Mouse (Mus musculus) small intestine, adult 2 months (tissue): ENCODE data around the gene Mettl21e. TPM values are rescaled to one million over a fixed set of nuclear protein-coding genes. Genes with fewer than 3 reads are reported as not detected.

Source experiments
- H3K27ac ChIP-seq: fragments of 200-500 bp; 2 replicates; pipeline ENCODE4 v1.5.1; 2012; ENCODE audit warnings: low read depth, low read length, control low read depth, inconsistent platforms; ENCODE audit not compliant: insufficient read depth
- H3K27me3 ChIP-seq: fragments of 200-500 bp; 2 replicates; pipeline ENCODE4 v1.6.1; 2012; ENCODE audit warnings: mild to moderate bottlenecking, moderate library complexity, low read length, inconsistent platforms; ENCODE audit not compliant: control insufficient read depth, insufficient read depth
- H3K36me3 ChIP-seq: fragments of 200-500 bp; 2 replicates; pipeline ENCODE4 v1.6.1; 2012; ENCODE audit warnings: mild to moderate bottlenecking, low read length, control low read depth, inconsistent platforms; ENCODE audit not compliant: control insufficient read depth, insufficient read depth
- H3K4me1 ChIP-seq: fragments of 200-500 bp; 2 replicates; pipeline ENCODE4 v1.6.1; 2012; ENCODE audit warnings: low read length, inconsistent platforms, mixed read lengths; ENCODE audit not compliant: control insufficient read depth, insufficient read depth, insufficient read length
- H3K4me3 ChIP-seq: fragments of 200-500 bp; 2 replicates; pipeline ENCODE4 v1.5.1; 2012; ENCODE audit warnings: low read depth, mild to moderate bottlenecking, control low read depth, inconsistent platforms, low read length, moderate library complexity
- CTCF ChIP-seq: fragments of 200-500 bp; IDR thresholded peaks from 2 replicates; pipeline ENCODE4 v1.5.1; 2012; ENCODE audit warnings: low read depth, mild to moderate bottlenecking, control low read depth, inconsistent platforms, low read length, moderate library complexity, mixed read lengths; ENCODE audit not compliant: insufficient replicate concordance, insufficient read length; ENCODE audit errors: extremely low read depth
- POLR2A ChIP-seq: fragments of 200-500 bp; IDR thresholded peaks from 2 replicates; pipeline ENCODE4 v1.6.1; 2012; ENCODE audit warnings: low read depth, mild to moderate bottlenecking, control low read depth, inconsistent platforms, low read length, moderate library complexity
- WGBS: fragments of 180-500 bp; shearing (Covaris S2); methylation state at CpG from one replicate; pipeline ENCODE4 v1.1.7; 2018; 5-methylcytosine and 5-hydroxymethylcytosine counted together
- polyA plus RNA-seq: library from polyadenylated mRNA; depleted of rRNA; stranded (reverse); fragments of >200 nt; gene quantifications from 2 replicates; pipeline ENCODE4 v1.2.3, GENCODE M21; 2012

The Mettl21e gene
- polyA plus RNA-seq, 1 experiment: not detected

DNA sequence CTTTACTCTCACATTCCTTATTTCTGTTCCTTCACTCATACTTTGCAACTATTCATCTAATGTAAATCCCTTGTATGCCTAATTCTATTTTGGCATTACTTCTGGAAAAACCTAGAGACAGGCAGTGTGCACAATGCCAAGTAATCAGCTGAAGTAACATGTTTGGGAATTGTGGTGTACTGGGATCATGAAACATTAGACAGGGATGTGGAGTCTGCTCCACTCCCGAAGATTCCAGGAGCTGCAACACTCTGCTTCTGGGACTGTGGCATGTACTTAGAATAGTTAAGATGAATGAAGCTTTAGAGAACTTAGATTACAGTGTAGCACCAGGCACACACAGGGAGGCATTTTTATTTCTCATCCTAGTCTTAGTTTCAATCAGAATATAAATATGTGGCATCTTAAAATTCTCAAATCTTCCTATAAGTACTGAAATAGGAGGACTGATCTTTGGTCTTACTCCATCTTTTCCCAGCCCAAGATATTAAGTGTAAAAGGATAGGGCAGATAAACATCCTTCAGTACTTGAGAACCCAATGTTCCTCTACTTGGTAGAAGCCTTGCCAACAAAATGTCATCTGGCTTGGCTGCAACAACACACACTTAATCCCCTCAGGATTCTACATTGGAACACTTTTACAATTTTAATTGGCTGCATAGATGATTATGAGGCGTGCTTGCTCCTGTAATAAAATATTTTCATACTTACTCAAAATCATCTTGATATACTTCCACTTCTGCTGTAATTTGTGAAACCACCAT lies 2.2 kb downstream of the Mettl21e start:
- Histone ChIP-seq H3K27me3 (no peaks in the 10 kb centered on the region), H3K4me3 (no peak overlapping the region), H3K27ac (no peak overlapping the region), H3K36me3 (no peaks in the 10 kb centered on the region), H3K4me1 (no peaks in the 10 kb centered on the region)
- no peak for TF ChIP-seq POLR2A
- TF ChIP-seq CTCF: no peak
- 58% methylated on average over 2 of the region's 2 CpGs for WGBS

DNA sequence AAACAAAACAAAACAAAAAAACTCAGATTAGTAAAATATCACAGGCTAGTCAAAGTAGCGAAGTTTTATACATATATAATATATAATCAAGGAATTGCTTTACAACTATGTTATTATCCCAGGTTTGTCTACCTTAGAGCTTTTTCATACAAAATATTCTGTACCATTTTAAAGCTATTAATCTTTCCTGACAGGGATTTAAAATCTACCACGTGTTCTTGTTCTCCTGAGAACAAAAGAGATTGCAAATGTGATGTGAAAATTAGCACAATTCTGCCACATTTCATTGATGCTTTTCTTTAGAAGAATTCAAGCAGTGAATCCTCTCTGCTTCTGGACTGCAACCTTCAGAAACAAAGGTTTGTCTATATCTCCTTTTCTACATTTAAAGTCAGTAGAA lies 4.3 kb downstream of the Mettl21e start:
- TF ChIP-seq CTCF: no peak
- no peak for TF ChIP-seq POLR2A
- no peaks in the 10 kb centered on the region for H3K4me1 ChIP-seq
- 52% methylated on average over 2 of the region's 2 CpGs for WGBS
- H3K27me3 ChIP-seq: no peaks in the 10 kb centered on the region
- no peak overlapping the region for H3K27ac ChIP-seq
- no peaks in the 10 kb centered on the region for H3K36me3 ChIP-seq
- H3K4me3 ChIP-seq: no peak overlapping the region

DNA sequence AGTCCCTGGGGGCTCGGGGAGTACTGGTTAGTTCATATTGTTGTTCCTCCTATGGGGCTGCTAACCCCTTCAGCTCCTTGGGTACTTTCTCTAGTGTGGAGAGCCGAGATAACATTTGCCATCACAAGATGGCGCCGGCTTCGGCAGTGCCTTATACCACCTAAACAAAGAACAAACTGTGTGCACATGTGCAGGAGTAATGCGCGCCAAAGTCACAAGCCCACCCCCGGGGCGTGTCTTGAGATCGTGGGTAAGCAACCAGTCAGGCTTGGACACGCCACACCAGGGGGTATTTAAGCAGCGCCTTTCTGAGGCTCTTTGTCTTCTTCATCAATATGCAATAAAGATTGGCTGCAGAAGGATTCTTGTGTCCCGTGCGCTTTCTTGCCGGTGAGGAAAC lies 15.9 kb downstream of the Mettl21e start:
- TF ChIP-seq POLR2A (no peak), CTCF (no peak)
- Histone ChIP-seq H3K4me3 (no peak overlapping the region), H3K27ac (no peak overlapping the region), H3K4me1 (peaks cover 5% of the 10 kb centered on the region; the same call in 1 of the 2 replicates), H3K27me3 (peaks cover 2% of the 10 kb centered on the region; the same call in 1 of the 2 replicates), H3K36me3 (no peaks in the 10 kb centered on the region)
- 88% methylated on average over 15 of the region's 15 CpGs for WGBS

DNA sequence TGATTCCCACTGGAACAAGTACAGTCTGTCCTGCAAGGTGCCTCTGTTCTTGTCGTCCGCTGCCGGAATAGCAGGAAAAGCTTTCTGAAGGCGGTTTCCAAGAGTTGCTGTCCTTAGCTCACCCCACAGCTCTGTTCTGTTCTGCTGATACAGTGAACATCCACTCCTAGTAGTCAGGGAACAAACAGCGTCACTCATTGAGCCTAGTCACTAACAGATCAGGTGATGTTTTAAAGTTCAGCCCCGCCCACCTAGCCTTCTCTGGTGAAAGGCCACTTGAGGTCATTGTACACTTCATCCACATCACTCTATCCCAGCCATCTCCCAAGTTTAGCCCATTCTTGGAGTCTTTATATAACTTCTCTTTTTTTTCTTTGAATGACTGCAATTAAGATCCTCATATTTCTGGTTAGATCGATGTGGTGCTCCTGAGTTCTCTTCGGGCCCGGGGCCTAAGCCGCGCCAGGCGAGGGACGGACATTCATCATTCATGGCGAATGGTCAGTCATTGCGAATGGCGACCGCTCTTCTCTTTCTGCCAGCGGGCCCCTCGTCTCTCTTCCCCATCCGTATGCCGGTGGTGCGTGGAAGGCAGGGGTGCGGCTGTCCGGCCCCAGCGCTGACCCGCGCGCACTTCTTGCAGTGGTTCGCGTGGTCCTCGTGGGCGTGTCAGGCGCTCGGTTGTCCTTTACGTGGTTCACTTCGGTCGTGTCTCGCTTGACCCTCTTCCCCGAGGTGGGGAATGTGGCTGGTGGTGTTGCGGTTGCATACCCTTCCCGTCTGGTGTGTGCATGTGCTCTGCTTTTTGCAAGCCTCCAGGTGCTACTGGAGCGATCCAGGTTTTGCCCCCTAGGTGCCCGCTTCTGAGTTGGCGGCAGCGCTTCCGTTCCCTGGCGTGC lies 20.2 kb downstream of the Mettl21e start:
- Histone ChIP-seq H3K27ac (no peak overlapping the region), H3K36me3 (no peaks in the 10 kb centered on the region), H3K4me1 (peaks cover 5% of the 10 kb centered on the region; the same call in 1 of the 2 replicates), H3K4me3 (peak overlapping the region; percentile 61), H3K27me3 (peaks cover 2% of the 10 kb centered on the region; the same call in 1 of the 2 replicates)
- 14% methylated on average over 47 of the region's 47 CpGs for WGBS
- no peak for TF ChIP-seq POLR2A
- TF ChIP-seq CTCF: no peak

DNA sequence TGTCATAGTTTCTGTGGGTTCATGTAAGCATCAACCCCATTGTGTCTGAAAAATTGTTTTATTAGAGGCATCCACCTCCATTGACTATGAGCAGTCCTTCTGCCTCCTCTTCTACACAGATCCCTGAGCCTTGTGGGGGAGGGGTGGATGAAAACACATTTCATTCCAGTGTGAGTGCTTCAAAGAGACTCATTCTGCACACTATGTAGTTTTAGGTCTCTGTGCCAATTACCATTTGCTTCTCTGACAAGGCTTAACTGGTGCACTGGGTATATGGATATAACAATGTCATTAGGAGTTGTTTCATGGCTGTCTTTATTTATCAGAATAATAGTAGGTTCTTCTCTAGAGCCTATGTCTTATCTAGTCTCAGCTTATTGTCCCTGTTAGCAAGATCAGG lies 32.4 kb downstream of the Mettl21e start:
- TF ChIP-seq POLR2A (no peak), CTCF (no peak)

DNA sequence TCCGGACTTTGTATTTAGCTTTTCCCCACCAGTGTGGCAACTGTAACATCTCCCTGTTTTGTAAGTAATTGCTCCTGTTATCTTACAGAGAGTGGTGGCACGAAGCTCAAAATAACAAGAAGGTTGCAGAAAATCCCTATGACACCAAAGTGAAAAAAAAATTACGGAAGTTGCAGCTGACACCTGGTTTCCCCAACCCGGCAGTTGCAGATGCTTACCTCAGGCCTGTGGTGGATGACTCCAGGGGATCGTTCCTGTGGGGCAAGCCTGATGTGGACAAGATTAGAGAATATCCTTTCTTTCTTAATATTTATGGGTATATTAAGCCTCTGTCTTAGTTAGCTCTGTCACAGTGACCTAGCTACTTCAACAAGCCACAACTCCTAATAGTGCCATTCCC lies 40.7 kb downstream of the Mettl21e start:
- TF ChIP-seq POLR2A: no peak
- TF ChIP-seq CTCF: no peak
- 95% methylated on average over 5 of the region's 5 CpGs for WGBS
- Histone ChIP-seq H3K4me3 (no peak overlapping the region), H3K27me3 (no peaks in the 10 kb centered on the region), H3K4me1 (no peaks in the 10 kb centered on the region), H3K27ac (no peak overlapping the region), H3K36me3 (peaks cover 44% of the 10 kb centered on the region)

More for the DNA sequence above, 32.4 kb downstream of the Mettl21e start:
- H3K4me3 ChIP-seq: no peak overlapping the region
- H3K4me1 ChIP-seq: no peaks in the 10 kb centered on the region
- H3K27ac ChIP-seq: no peak overlapping the region
- H3K36me3 ChIP-seq: peaks cover 4% of the 10 kb centered on the region; the same call in 1 of the 2 replicates
- H3K27me3 ChIP-seq: no peaks in the 10 kb centered on the region

DNA sequence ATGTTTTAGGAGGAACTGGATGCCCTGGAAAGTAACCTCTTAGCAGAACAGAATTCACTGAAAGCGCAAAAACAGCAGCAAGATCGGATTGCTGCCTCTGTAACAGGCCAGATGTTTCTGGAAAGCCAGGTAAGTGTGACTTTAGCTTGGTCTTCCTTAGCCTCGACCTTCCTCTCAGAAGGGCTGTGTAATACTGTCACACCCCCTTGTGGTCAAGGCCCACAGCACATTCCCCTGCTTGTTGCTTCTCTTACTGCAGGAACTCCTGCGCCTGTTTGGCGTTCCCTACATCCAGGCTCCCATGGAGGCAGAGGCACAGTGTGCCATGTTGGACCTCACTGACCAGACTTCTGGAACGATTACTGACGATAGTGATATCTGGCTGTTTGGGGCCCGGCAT lies 44.9 kb downstream of the Mettl21e start:
- 80% methylated on average over 8 of the region's 8 CpGs for WGBS
- Histone ChIP-seq H3K4me3 (no peak overlapping the region), H3K4me1 (no peaks in the 10 kb centered on the region), H3K27me3 (no peaks in the 10 kb centered on the region), H3K27ac (no peak overlapping the region), H3K36me3 (peaks cover 39% of the 10 kb centered on the region)
- no peak for TF ChIP-seq POLR2A
- TF ChIP-seq CTCF: peak; percentile 21; the same call in 1 of the 2 replicates
